Mouse (Mus musculus): ENCODE measurements around the gene Babam2. TPM values are rescaled to one million over a fixed set of nuclear protein-coding genes. Genes with fewer than 3 reads are reported as not detected.

The Babam2 gene
- total RNA-seq, 2 experiments from 2014 or later: 63.9 to 123 TPM

DNA sequence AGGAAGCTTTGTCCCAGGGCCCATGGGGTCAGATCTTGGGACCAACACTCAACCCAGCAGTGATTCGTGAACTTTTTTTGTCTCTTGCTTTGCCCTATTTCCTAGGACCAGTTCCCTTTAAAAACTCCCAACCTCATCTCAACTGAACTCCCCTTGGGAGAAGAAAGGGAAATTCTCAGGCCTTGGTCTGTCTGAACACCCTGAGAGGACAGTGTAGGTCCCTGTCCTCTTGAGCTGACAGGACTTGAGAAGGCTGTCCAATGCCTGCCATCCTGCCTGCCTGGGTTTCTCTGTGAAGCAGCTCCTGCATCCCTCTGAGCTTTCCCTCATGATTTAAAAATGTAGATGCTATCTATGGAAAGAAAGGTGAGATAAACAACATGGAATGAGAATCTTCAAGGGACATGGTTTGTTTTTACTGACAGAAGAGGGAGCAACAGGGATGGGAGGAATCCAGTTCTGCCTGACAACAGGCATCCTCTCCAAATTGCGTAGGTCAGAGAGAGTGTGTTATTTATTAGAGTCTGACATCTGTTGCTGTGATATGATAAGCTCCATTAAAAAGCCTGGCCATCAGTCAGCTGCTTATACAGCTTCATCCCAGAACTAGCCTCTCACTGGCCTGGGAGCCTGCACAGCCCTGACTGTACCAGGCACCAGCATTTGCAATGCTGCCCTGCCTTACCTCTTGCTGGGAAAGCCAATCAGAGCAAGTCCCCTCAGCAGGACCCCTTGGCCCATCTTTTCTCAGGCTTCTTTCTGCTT is 367.0 kb downstream of the Babam2 start:
- ATAC-seq (replicated peaks; ENCODE audit: poor library complexity, severe bottlenecking): no peak

GRCm38 (mm10) chr5:32066015-32066734 is 368.7 kb downstream of the Babam2 start:
- ATAC-seq (replicated peaks; ENCODE audit: poor library complexity, severe bottlenecking): no peak

DNA sequence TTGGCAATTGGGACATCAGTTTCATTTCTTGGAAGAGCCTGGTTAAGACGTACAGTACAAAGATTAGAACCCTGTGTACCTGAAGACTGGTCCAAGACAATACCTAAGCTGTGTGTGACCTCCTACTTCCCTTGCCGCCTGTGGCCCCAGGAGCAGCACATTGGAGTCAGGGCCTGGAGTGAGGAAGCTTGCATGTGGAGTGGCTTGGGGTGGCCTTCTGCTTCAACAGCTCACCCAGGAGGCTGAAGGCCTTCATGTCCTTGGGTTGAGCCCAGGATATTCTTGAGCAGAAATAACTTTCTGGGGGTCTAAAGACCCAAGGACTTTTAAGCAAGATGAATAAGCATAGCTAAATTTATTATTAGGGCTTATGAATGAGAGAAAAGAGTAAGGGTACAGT is 369.4 kb downstream of the Babam2 start:
- no peak for ATAC-seq (replicated peaks; ENCODE audit: poor library complexity, severe bottlenecking)

DNA sequence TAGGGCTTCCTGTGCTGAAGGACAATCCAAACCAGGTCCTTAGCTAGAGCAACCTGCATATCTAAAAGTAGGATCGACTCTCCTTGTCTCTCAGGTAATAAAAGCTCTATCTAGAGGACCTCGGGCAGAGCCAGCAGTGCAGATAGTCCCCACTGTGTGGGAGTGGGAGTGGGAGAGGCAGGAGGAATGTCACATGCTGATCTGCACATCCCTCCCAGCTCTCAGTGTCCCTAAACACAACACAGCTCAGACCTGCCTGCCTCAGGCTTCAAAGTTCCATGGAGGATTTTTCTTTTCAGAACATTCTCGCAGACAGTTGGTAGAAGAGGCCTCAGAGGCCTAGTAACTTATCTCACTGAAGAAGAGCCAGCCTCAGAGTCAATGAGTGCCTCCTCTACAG is 371.1 kb downstream of the Babam2 start:
- no peak for ATAC-seq (replicated peaks; ENCODE audit: poor library complexity, severe bottlenecking)

- no peak for ATAC-seq (replicated peaks; ENCODE audit: poor library complexity, severe bottlenecking)
These were observed 371.6 kb downstream of the Babam2 start for GRCm38 (mm10) chr5:32069096-32069495.

- no peak for ATAC-seq (replicated peaks; ENCODE audit: poor library complexity, severe bottlenecking)
These were observed 372.2 kb downstream of the Babam2 start for GRCm38 (mm10) chr5:32069566-32070169.

DNA sequence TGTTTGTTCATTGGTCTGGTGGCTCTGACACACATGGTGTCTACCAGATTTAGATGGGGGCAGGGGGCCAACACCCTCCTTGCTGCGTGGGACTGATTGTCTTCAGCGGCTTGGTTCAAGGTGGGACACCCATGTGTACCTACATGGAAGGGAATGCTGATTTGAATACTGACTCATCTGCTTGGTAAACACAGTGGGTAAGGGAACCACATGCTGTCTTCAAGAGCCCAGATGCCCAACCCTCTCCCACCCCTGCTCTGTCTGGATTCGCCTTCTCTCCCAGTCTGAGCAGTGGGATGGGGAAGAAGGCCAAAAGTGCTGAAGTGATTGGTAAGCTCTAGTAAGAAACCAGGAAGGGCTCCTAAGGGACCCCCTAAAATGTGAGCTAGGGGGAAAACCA is 373.3 kb downstream of the Babam2 start:
- ATAC-seq (replicated peaks; ENCODE audit: poor library complexity, severe bottlenecking): no peak

GRCm38 (mm10) chr5:32071314-32071713 is 373.8 kb downstream of the Babam2 start:
- ATAC-seq (replicated peaks; ENCODE audit: poor library complexity, severe bottlenecking): no peak

DNA sequence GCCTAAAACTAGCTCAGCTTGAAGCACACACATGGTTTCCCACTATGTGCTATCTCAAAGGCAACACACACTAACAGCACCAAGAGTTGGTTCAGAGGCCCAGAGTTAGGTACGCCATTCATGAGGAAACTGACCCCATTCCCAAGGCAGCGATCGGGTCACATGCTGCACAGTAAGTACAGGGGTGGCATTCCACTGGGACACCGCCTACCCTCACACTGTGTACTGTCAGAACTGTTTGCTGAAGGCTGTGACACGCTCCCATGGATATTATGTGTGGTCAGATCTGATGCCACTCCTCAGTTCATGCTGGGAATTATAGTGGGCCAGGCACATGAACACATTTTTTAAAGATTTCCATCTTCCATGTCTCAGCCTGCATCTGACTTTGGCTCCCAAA is 374.3 kb downstream of the Babam2 start:
- no peak for ATAC-seq (replicated peaks; ENCODE audit: poor library complexity, severe bottlenecking)

GRCm38 (mm10) chr5:32072877-32073276 is 375.4 kb downstream of the Babam2 start:
- no peak for ATAC-seq (replicated peaks; ENCODE audit: poor library complexity, severe bottlenecking)

DNA sequence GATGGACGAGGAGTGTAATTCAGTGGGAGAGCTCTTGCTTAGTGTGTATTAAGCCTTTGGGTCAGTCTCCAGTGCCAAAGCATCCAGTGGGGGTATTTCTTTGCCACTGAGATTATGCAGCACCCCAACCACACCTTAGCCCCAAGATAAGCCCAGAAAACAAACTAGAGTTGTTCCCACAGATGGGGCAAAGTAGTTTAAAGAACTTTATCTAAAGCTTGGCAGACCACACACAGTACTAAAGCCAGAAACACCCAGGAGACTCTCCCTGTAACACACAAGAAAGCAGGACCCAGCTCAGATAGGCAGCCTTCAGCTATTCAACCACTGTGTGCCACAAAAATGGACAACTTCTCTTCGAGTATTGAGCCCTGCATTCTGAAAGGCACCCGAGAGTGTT is 376.6 kb downstream of the Babam2 start:
- no peak for ATAC-seq (replicated peaks; ENCODE audit: poor library complexity, severe bottlenecking)

GRCm38 (mm10) chr5:32077139-32077538 is 379.7 kb downstream of the Babam2 start:
- peak; percentile 88 for ATAC-seq (replicated peaks; ENCODE audit: poor library complexity, severe bottlenecking)

- no peak for ATAC-seq (replicated peaks; ENCODE audit: poor library complexity, severe bottlenecking)
These were observed 381.5 kb downstream of the Babam2 start for GRCm38 (mm10) chr5:32078986-32079385.

DNA sequence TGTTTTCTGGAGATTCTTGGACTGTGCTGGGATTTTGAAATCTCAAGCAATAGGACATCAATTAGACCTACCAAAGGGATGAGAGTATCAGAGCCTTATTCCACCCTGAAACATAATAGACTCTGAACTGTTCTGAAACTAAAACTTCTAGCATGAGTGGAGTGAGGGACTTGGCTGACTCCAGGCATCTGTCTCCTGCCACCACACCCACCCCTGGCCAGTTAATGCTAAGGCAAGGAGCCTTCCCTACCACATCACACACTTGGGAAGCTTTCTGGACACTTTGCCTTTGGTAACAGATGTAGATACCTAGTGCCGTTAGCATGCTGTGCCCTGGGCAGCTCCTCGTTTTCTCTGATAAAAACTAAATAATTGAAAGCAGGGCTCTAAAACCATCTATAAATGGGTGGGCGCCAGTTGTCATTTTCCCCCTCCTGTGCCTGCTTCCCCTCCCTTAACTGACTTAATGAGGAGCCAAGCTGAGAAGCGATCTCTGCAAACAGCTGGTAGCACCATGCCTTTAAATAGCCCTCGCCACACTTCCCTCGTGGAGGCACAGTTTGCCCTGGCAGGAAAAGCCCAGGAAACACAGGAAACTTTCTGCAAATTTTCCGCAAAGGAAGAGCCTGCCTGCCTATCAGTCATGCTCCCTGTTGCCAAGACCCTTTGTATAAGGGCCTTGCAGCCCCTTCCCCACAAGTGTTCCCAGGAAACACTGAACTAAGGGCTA is 383.2 kb downstream of the Babam2 start:
- ATAC-seq (replicated peaks; ENCODE audit: poor library complexity, severe bottlenecking): no peak

DNA sequence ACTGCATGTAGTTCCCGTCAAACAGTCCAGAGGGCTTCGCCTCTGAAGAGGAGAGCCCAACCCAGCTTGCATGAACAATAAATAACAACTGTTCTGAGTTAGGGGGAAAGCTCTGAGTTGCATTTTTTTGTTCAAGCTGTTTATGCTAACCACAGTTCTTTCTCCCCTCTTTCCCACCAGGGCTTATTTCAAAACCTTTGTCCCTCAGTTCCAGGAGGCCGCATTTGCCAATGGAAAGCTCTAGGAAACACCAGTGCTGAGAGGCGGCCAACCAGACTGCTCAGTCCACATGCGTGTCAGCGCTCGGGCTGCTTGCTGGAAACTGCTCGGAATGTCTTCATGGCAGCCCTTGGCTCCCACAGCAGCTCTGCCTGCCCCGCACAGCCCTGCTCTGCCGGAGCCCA is 386.9 kb downstream of the Babam2 start:
- ATAC-seq (replicated peaks; ENCODE audit: poor library complexity, severe bottlenecking): no peak

DNA sequence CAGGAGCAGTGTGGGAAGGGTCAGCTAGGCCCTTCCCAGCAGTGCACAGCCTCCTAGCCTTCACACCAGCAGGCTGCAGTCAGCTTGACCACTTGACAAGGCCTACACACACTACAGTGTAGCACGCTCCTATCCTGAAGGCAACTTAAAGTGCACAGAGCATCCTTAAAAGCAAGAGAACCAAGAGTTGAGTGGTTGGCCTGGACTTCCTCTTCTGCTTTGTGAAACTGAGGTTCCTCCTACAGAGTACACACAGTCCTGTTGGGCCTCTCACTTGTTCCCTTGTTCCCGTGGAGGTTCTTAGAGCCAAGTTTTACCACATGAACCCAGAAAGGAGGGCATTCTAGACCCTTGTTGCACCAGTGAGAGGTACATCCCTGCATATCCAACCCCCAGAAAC is 388.1 kb downstream of the Babam2 start:
- peak; percentile 73 for ATAC-seq (replicated peaks; ENCODE audit: poor library complexity, severe bottlenecking)

GRCm38 (mm10) chr5:32085971-32086370 is 388.5 kb downstream of the Babam2 start:
- no peak for ATAC-seq (replicated peaks; ENCODE audit: poor library complexity, severe bottlenecking)

DNA sequence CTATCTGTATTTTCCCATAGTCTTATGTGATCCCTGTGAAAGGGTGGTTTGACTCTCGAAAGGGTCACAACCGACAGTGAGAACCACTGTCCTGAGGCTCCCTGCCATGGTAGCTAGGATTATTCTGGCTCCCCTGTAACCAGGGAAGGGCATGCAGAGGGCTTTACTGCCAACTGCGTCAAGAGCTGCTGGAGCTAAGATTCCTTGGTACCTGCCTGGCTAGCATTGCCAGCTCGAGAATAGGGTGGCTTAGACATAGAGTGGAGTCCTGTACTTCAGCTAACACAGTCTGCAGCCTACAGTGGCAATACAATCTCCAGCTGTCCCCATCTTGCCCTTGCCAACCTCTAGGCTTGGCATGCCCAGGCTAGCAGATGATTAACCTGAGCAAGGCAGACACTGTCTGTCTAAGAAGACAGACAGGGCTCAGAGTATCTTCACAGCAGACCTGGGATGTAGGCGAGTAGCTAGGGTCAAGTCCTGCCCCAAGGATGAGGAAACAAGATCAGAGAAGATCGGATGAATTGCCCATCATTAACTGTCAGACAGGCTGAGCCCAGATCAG is 389.1 kb downstream of the Babam2 start:
- ATAC-seq (replicated peaks; ENCODE audit: poor library complexity, severe bottlenecking): no peak

DNA sequence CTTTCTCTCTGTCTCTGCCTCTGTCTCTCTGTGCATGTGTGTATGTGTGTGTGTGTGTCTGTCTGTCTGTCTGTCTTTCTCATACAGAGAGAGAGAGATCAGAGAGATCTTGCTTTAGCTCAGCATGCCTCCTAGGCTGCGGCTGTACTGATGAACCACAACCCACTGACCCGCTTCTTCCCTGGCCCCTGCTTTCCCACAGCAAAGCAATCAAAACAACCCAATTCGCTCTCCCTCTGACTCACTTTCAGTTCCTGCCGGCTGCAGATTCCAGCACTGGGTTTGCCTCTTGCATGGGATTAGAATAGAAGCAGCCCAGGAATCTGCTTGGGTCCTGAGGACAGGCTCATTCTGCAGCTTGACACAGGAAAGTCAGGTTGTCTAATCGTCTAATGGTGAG is 392.0 kb downstream of the Babam2 start:
- ATAC-seq (replicated peaks; ENCODE audit: poor library complexity, severe bottlenecking): no peak

DNA sequence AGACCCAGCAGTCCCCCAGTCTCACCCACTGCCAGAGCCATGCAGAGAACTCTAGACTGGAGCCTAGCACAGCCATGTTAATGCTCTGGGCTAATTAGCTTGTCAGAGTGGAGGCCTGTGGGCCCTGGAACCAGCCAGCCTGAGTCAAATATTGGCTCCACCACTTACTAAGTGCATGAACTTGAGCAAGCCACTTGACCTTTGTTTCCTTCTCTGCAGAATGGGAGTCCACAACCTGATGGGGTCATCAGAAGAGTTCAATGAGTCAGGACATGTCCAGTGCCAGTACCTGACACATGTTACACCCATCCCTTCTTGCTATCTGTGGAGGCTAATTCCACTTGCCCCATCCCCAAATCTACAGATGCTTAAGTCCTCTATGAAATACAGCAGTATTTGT is 394.8 kb downstream of the Babam2 start:
- no peak for ATAC-seq (replicated peaks; ENCODE audit: poor library complexity, severe bottlenecking)

- ATAC-seq (replicated peaks; ENCODE audit: poor library complexity, severe bottlenecking): no peak
These were observed 401.2 kb downstream of the Babam2 start for GRCm38 (mm10) chr5:32098691-32099090.

Data from granulocyte monocyte progenitor cell, adult 5-6 weeks (primary cell).